Mouse (Mus musculus) mature B cell (primary cell): ENCODE measurements around the gene Ltb.

Experiments
- in situ Hi-C: fragments of 300-500 bp; cut with MboI; formaldehyde crosslinking; loops from 2 replicates; pipeline ENCODE4 v1.14.3; 2019

The Ltb gene

GRCm38 (mm10) chr17:35193881-35194843, at the start of gene Ltb:
Ltb (plus strand) TSS chr17:35194439.
- in situ Hi-C loops = no loop called here

DNA sequence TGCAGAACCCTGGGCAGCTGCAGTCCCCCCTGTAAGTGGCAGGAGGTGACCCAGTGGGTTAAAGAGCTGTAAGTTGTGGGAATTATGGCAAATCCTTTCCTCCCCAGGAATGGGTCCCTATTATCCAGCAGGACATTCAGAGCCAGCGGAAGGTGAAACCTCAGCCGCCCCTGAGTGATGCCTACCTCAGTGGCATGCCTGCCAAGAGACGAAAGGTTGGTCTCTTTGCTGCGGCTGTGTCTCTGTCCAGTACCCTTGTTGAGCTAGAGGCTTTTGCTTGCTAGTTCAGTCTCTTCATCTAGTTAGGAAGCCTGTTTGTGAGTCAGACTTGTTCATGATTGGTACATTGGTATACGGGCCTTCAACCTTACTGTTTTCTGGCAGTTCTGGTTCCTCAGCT, 48.1 kb upstream of the Ltb start:
- in situ Hi-C loops = no loop called here

DNA sequence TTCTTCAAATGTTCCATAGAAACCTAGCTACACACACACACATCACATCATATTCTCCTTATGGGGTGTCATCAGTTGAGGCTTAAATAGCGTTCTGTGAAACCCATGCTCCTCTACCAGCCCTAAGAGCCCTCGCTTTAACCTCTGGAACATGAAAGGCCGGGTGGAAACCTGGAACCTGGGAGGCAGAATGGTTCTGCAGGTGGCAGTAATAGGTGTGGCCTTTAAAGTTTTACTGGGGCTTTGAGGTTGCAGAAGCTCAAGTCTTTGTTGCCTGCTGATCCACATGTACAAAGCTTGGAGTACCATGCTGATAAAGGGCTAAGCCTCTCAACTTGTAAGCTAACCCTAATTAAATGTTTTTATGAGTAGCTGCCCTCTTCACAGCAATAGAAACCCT, 46.9 kb upstream of the Ltb start:
- in situ Hi-C loops = no loop called here

DNA sequence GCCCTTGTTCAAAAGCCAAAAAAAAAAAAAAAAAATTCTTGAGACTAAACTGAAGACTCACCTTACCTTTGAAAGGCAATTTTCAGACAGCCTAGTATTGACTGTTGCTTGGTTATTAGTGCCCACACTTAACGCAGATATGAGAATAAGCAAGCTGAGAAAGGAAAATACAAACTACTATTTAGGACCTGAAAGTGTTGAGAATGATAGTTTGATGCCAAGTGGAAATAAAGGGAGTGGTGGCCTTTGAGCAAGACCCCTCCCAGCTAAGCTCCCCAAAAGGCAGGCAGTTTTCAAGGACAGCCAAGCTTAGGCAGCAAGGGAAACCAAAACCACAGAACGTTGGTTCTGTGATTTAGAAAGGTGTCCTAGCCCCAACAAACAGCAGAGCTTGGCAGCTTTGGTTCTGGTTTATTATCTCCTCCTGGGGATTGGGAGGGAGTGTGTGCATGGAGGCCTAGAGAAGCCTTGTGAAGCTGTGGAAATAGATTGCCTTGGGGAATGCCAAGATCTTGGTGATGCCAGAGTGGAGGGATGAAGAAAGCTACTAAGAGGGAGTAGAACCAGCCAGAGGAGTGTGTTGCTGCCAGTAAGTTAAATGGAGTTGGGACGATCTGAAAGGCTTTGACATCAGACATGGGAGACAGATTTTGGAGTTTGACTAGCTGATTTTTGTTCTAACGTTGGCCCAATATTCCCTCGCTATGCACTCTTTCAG, 46.2 kb upstream of the Ltb start:
- in situ Hi-C loops = no loop called here

- in situ Hi-C loops = no loop called here
Measured at GRCm38 (mm10) chr17:35152121-35152520, 42.1 kb upstream of the Ltb start.

DNA sequence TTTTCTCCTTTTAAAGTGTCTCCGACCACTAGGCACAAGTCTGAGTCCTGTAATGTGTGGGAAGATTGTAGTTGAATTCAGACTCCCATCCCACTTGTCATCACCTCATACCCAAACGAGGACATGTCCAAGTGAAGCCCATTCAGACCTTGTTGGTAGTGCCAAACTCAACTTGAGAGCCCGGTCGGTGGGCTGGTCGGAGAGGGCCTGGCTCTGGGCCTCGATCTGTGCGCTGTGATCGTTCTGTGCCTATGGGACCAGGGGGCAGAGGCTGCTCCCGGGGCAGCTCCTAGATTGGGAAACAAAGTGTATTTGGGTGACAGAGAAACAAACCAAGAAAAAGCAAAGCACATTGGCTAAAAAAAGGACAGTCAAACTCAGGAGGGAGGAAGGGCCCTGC, 41.2 kb upstream of the Ltb start:
- in situ Hi-C loops = no loop called here

DNA sequence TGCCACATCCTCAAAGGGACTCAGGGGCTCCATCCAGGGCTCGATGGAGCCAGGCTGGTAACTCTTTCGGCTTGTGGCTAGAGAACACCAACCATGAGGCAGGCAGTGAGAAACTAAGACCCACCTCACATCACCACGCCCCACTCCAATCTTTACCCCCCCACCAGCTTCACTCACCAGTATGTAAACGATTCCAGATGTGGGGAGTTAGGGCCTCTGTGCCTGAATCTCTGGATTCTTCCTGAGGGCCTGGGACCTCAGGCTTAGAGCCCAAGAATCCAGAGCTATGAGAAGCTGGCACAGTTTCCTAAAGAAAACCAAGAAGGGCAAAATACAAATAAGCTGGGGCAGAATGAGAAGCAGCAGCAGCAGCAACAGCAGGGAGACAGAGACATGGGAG, 40.3 kb upstream of the Ltb start:
- in situ Hi-C loops = no loop called here

GRCm38 (mm10) chr17:35154616-35155015, 39.6 kb upstream of the Ltb start:
- in situ Hi-C loops = no loop called here

DNA sequence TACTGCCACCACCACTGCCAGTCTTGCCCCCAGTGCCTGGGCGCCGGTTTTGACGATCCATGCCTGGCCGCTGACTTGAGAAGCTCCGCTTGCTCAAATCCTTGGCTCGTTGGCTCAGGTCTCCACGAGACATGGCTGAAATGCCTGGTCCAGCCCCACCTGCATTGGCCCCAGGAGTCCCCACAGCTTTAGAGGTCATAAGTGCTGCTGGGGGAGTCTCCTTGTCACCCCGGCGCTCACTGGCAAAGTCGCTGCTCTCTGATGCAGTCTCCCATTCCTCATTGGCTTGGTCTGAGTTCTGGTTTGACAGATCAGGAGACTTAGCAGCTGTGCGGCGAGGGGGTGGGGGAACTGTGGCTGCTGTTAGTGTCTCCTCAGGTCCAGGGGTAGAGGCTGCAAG, 38.8 kb upstream of the Ltb start:
- in situ Hi-C loops = no loop called here

DNA sequence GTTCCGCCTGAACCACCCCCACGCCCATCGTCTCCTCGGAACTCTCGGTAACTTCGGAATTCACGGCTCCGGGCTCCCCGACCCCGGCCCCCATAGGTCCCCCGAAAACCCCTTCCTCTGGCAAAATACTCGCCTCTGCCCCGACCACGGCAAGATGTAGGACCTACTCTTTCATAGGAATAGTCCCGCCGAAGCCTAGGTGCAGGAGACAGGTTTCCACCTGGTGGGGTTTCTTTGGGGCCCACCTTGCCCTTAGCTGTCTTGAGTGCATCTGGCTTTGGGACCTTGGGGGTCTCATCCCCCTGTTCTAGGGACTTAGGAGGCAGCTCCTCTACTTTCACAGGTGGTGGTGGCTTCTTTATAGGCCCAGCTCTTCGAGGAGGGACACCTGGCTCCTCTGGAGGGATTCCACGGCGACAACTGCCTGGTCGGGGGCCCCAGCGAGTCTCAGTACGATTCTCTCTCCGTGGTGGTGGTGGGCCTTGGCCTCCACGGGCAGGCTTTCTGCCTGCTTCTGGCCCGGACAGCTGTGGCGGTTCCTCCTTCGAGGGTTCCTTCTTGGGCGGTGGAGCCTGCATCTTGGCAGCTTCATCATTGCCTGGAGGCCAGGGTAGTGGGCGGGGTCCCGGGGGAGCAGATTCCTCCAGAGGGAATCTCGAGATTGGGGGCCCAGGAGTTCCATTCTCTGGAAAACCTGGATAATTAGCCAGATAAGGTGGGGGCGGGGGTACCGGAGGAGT, 37.6 kb upstream of the Ltb start:
- in situ Hi-C loops = no loop called here

DNA sequence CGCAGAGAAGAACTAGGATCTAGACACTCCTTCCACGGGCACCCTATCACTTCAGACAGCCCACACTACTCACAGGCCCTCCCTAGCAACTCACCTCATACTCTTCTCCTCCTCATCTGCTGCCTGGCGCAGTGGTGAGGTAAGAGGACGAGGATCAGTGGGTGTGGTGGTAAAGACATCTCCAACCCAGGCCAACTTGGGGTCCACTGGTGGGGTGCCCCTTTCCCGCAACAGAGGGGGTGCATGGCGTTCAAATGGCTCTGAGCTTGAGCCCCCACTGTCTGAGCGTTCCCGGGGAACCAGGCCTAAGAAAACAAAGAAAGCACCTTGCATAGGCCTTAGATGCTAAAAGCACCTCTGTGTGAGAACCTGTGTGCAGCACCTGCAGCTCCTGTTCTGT, 37.0 kb upstream of the Ltb start:
- in situ Hi-C loops = no loop called here

- in situ Hi-C loops = no loop called here
Measured at GRCm38 (mm10) chr17:35157661-35158175, 36.5 kb upstream of the Ltb start.

GRCm38 (mm10) chr17:35158850-35159593, 35.2 kb upstream of the Ltb start:
- in situ Hi-C loops = no loop called here

GRCm38 (mm10) chr17:35159638-35160037, 34.6 kb upstream of the Ltb start:
- in situ Hi-C loops = no loop called here

- in situ Hi-C loops = no loop called here
Measured at GRCm38 (mm10) chr17:35161421-35161820, 32.8 kb upstream of the Ltb start.

GRCm38 (mm10) chr17:35162121-35162520, 32.1 kb upstream of the Ltb start:
- in situ Hi-C loops = no loop called here

GRCm38 (mm10) chr17:35162730-35163129, 31.5 kb upstream of the Ltb start:
- in situ Hi-C loops = no loop called here

DNA sequence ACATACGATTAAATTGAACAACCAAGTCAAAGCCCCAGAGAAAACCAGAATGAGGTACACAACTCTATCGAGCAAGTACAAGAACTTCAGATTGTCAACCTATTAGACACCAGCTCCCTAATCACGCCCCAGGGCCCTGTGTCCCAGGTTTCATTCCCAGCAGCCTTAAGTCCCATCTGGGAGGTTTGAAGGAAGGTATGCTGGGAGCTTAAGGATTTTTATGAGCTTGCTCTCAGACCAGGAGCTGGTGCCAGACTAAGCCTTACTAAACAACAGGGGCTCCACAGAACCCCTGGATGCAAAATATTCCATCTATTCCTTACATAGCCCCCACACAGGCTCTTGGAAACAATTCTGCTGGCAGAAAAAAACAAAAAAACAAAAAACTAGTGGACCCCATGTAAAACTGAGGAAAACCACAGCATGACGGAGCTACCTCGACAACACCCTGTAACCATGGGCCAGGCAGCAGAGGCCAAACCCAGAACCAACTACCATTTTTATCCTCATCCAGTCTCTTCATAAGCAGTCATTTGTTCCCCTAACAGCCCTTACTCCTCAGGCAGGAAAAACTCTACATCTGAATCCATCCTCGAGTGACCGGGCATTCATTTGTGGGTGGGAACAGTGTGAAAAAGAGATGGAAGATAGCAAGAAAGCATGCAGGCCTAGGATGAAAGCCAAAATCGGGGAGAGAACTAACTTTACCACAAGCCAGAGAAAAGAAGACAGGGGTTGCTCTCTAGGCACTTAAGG, 30.7 kb upstream of the Ltb start:
- in situ Hi-C loops = no loop called here

DNA sequence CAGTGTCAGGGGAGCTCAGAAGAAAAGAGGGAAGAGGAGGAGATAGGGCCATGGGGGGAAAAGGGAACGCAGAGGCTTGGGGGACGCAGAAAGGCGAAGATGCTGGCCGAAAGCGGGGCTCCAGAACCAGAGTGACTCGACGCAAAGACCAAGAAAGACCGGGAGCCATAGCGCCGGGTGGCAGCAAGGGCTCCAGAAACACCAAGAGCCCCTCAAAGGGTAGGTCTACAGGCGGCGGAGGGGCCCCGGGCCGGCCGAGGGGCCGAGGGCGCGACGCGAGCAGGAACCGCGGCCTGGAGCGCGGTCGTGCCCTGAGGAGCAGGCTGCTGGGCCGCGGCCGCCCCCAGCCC, 30.0 kb upstream of the Ltb start:
- in situ Hi-C loops = no loop called here

- in situ Hi-C loops = loop anchor here (5.0 kb wide), 1 partner anchor 67 kb away; the partner anchor contains the start of gene Atp6v1g2
Measured at GRCm38 (mm10) chr17:35164568-35165450, 29.4 kb upstream of the Ltb start, which contains the start of gene Prrc2a. Prrc2a (minus strand) TSS chr17:35164897.
